Mouse (Mus musculus) megakaryocyte, embryonic 14.5 days (primary cell): Measurements from ENCODE around the gene Dnajb2.
A peak's percentile ranks its signal among the peaks of the same experiment; 100 is the strongest.

Experiments used
- FLI1 ChIP-seq: IDR thresholded peaks from 2 replicates; pipeline ENCODE4 v1.6.1; 2012; ENCODE audit warnings: low read length, inconsistent platforms, mixed read lengths
- GATA1 ChIP-seq: IDR thresholded peaks from 3 replicates; pipeline ENCODE4 v1.6.1; 2012; ENCODE audit warnings: mixed read lengths, low read length, inconsistent platforms, borderline replicate concordance

DNA sequence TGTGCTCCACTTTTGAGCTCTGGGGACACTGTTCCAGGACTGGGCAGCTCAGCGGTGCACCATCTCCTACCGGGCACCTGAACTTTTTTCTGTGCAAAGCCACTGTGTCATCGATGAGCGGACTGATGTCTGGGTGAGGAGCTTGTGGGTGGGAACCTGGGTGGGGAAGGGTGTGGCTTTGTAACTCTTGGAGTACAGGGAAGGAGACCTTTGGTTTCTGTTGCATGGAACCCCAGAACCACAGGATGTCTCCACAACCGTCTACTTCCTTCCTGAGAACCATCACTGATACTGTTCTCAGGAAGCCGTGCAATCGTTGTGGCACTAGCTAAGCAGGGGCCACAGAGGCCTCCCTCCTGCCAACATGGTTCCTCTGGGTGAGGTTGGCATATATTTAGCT, 23.1 kb upstream of the Dnajb2 start:
- peak; percentile 51; the same call in 1 of the 3 replicates for TF ChIP-seq GATA1
- peak; percentile 80; the same call in 1 of the 2 replicates for TF ChIP-seq FLI1
